Mouse (Mus musculus) embryonic facial prominence, embryonic 13.5 days (tissue): Measurements from ENCODE around the gene Swi5. TPM values are rescaled to one million over a fixed set of nuclear protein-coding genes. Genes with fewer than 3 reads are reported as not detected.

ENCODE experiments used
- ATAC-seq: fragments of 200-750 bp; cut with Nextera tagmentation; 2 replicates; pipeline ENCODE4 v1.8.0; 2017; ENCODE audit warnings: low read depth; ENCODE audit not compliant: insufficient number of reproducible peaks, insufficient read depth, low FRiP score, low TSS enrichment
- H3K27ac ChIP-seq: fragments of 300-500 bp; sonication (generic); 2 replicates; pipeline ENCODE4 v1.5.1; 2015; ENCODE audit warnings: moderate library complexity, mild to moderate bottlenecking, inconsistent platforms
- H3K27me3 ChIP-seq: fragments of 300-500 bp; sonication (generic); 2 replicates; pipeline ENCODE4 v1.6.1; 2015; ENCODE audit warnings: mild to moderate bottlenecking, inconsistent platforms
- H3K36me3 ChIP-seq: fragments of 300-500 bp; sonication (generic); 2 replicates; pipeline ENCODE4 v1.6.1; 2015; ENCODE audit warnings: mild to moderate bottlenecking, inconsistent platforms
- H3K4me1 ChIP-seq: fragments of 300-500 bp; sonication (generic); 2 replicates; pipeline ENCODE4 v1.6.1; 2015; ENCODE audit warnings: inconsistent platforms
- H3K4me2 ChIP-seq: fragments of 300-500 bp; sonication (generic); 2 replicates; pipeline ENCODE4 v1.6.1; 2015; ENCODE audit warnings: moderate library complexity, mild to moderate bottlenecking, inconsistent platforms
- H3K4me3 ChIP-seq: fragments of 300-500 bp; sonication (generic); 2 replicates; pipeline ENCODE4 v1.5.1; 2015; ENCODE audit warnings: mild to moderate bottlenecking, inconsistent platforms
- H3K9ac ChIP-seq: fragments of 300-500 bp; sonication (generic); 2 replicates; pipeline ENCODE4 v1.6.1; 2015; ENCODE audit warnings: mild to moderate bottlenecking, inconsistent platforms
- H3K9me3 ChIP-seq: fragments of 300-500 bp; sonication (generic); 2 replicates; pipeline ENCODE4 v1.6.1; 2016; ENCODE audit warnings: inconsistent platforms
- WGBS: fragments of 180-500 bp; shearing (Covaris S2); methylation state at CpG from one replicate; pipeline ENCODE4 v1.1.7; 2015; ENCODE audit warnings: mixed read lengths; 5-methylcytosine and 5-hydroxymethylcytosine counted together
- polyA plus RNA-seq: library from polyadenylated mRNA; unstranded; fragments of >200 nt; fragmentation: Nextera tagmentation; extraction: Ambion mirVana; gene quantifications from 2 replicates; pipeline ENCODE4 v1.2.1, GENCODE M21; 2015

The Swi5 gene
- polyA plus RNA-seq, 1 experiment from 2014 or later: 497 TPM

DNA sequence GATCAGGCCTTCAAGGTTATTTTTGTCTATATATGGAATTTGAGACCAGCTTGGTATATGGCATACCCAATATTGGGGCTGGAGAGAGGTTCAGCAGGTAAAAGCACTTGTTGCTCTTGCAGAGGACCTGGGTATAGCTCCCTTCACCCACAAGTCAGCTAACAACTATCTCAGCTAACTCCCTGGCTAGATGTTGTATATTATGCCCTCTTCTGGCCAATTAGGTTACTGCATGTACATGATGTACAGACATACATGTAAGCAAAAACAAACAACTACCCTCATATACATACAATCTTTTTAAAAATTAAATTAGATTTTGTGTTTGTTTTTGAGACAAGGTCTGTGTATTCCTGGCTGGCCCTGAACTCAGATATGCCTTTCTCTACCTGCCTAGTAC is 1.7 kb upstream of the Swi5 start:
- H3K27ac ChIP-seq: no peak overlapping the region
- H3K9ac ChIP-seq: no peak overlapping the region
- H3K4me2 ChIP-seq: peak overlapping the region; percentile 84
- no peaks in the 10 kb centered on the region for H3K27me3 ChIP-seq
- no peaks in the 10 kb centered on the region for H3K9me3 ChIP-seq
- peak overlapping the region; percentile 88 for H3K4me3 ChIP-seq
- peaks cover 33% of the 10 kb centered on the region for H3K36me3 ChIP-seq
- H3K4me1 ChIP-seq: peaks cover 22% of the 10 kb centered on the region
- no peak for ATAC-seq

DNA sequence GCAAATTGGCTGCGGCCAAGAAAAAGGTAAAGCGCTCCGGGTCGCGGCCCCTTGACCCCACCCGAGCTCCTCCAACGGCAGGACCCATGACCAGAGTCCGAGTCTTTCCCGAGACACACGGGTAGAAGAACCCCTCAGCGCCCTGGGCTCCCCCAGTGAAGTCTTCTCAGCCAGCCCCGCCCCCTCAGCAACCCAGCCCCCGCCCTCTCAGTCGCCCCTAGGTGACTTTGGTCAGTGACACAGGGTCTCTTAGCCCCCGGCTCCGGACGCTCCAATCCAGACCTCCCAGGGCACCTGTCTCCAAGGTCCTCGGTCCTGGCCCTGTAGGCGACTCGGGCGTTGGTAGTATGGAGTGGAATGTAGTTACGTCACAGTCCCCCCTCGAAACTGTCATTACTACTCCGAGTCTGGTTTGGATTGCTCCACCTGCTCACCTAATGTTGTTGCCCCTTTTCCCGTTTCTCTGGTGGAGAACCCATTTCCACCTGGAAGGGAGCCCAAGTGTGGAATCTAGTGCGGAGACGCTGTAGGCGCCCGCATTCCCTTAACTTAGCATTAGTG is 576 bp upstream of the Swi5 start:
- no peaks in the 10 kb centered on the region for H3K27me3 ChIP-seq
- H3K4me2 ChIP-seq: peak overlapping the region; percentile 84
- H3K36me3 ChIP-seq: peaks cover 35% of the 10 kb centered on the region
- H3K27ac ChIP-seq: peak overlapping the region; percentile 66
- H3K4me3 ChIP-seq: peak overlapping the region; percentile 88
- WGBS: 1% methylated on average over 26 of the region's 29 CpGs
- H3K9me3 ChIP-seq: no peaks in the 10 kb centered on the region
- ATAC-seq: peak; percentile 60; the same call in 1 of the 2 replicates
- peak overlapping the region; percentile 85 for H3K9ac ChIP-seq
- peaks cover 22% of the 10 kb centered on the region for H3K4me1 ChIP-seq

DNA sequence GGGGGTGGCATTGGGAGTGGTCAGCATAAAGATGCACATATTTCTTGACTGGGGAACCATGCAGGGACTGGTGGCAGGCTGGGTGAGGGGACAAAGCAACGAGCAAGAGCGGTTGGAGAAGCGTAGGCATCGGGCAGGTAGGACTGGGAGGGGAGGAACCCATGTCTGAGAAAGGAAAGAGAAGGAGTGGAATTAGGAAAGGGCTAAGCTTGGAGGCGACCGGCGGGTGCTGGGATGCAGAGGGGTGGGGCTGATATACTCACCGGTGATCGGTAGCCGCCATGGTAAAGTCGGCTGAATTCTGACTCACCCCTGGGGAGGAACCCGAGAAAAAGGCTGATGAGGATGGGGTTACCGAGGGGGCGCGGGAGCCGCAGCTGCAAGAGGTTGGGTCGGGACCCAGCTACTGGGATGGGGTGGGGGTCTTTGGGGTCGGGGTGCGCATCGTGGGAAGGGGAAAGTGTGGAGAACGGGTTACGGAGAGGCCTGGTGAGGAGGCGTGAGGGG is 488 bp downstream of the Swi5 start, which contains the start of gene Golga2:
Gene Golga2, plus strand, starts transcription at position 51 of the 507 bp plus-strand sequence.
- peak within 1 kb of the TSS; percentile 86 for H3K4me2 ChIP-seq
- no peak for ATAC-seq
- H3K27ac ChIP-seq: peak within 1 kb of the TSS; percentile 79
- no peaks in the 10 kb centered on the region for H3K9me3 ChIP-seq
- under 1% methylated on average over 23 of the region's 23 CpGs for WGBS
- no peaks in the 10 kb centered on the region for H3K27me3 ChIP-seq
- H3K4me3 ChIP-seq: peak within 1 kb of the TSS; percentile 88
- H3K4me1 ChIP-seq: peaks cover 22% of the 10 kb centered on the region
- peaks cover 32% of the 10 kb centered on the region for H3K36me3 ChIP-seq
- peak within 1 kb of the TSS; percentile 94 for H3K9ac ChIP-seq

DNA sequence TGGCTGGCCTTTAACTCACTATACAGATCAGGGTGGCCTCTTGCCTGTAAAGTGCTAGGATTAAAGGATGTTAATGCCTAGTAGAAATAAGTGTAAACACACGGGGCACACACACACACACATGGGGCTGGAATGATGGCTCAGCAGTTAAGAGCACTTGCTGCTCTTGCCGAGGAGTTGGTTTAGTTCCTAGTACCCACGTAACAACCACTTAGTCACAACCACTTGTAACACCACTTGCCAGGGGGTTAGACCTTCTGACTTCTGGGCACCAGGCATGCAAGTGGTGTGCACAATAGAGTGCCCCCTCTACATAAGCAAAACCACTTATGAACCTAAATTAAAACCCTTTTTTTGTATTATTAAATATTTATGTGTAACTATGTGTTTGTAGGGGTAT is 3.9 kb downstream of the Swi5 start:
- 91% methylated on average over 3 of the region's 3 CpGs for WGBS
- H3K4me1 ChIP-seq: peaks cover 12% of the 10 kb centered on the region
- no peak overlapping the region for H3K4me2 ChIP-seq
- no peaks in the 10 kb centered on the region for H3K27me3 ChIP-seq
- H3K27ac ChIP-seq: no peak overlapping the region
- H3K36me3 ChIP-seq: peaks cover 60% of the 10 kb centered on the region
- H3K4me3 ChIP-seq: no peak overlapping the region
- H3K9me3 ChIP-seq: no peaks in the 10 kb centered on the region
- no peak overlapping the region for H3K9ac ChIP-seq
- no peak for ATAC-seq

DNA sequence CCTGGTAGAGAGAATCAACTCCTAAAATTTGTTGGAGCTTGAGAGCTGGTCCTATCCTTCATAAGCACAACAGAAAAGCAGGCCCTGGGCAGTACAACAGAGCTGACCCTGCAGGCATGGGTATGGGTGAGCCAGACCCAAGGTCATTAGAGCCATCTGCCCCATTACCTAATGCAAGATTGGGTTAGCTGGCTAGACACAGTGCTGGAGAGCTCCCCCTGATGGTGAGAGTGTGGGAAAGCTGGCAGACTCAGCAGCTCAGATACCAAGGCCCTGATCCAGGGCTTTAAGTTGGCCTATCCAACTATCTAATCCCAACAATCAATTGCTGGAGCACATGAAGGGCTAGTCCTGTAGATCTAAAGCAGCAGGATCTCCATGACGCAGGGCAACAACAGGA is 5.1 kb downstream of the Swi5 start:
- Histone ChIP-seq H3K9me3 (no peaks in the 10 kb centered on the region), H3K36me3 (peaks cover 72% of the 10 kb centered on the region), H3K4me1 (peaks cover 8% of the 10 kb centered on the region), H3K27me3 (no peaks in the 10 kb centered on the region), H3K27ac (no peak overlapping the region), H3K4me2 (no peak overlapping the region), H3K4me3 (no peak overlapping the region), H3K9ac (no peak overlapping the region)
- WGBS: 93% methylated on average over 1 of the region's 1 CpGs
- ATAC-seq: no peak

DNA sequence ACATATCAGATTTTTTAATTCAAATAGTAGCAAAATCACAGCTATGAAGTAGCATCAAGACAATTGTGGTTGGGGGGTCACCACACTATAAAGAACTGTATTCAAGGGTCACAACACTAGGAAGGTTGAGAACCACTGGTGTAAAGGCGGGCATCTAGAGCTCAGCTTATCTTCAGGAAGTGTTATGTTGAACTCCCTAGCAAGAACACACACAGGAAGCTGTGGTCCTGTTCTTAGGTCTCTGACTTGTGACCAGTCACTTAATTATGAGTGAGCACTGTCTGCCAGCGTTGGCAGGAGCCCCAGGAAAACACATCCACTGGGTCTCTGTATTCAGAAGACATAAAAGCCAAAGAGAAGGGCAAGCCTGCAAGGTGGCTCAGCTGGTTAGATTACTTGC is 5.6 kb downstream of the Swi5 start:
- H3K9me3 ChIP-seq: no peaks in the 10 kb centered on the region
- 86% methylated on average over 2 of the region's 2 CpGs for WGBS
- ATAC-seq: no peak
- H3K36me3 ChIP-seq: peaks cover 77% of the 10 kb centered on the region
- no peak overlapping the region for H3K4me2 ChIP-seq
- no peak overlapping the region for H3K4me3 ChIP-seq
- no peak overlapping the region for H3K27ac ChIP-seq
- peaks cover 8% of the 10 kb centered on the region for H3K4me1 ChIP-seq
- no peaks in the 10 kb centered on the region for H3K27me3 ChIP-seq
- H3K9ac ChIP-seq: no peak overlapping the region

DNA sequence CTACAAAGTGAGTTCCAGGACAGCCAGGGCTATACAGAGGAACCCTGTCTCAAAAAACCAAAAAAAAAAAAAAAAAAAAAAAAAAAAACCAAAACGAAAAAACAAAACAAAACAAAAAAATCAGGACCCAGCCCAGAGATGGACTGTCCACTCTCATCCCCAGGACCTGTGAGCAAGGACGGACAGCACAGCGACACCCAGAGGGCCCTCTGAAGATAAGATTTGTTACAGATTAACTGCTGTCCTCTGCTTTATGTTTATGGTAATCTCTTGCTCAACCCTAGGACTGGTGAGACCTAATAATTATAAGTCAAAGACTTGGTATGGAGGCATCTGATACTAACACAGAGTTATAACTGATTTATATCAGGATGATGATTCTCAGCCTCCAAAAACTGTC is 12.1 kb downstream of the Swi5 start:
- peaks cover 42% of the 10 kb centered on the region for H3K36me3 ChIP-seq
- H3K27ac ChIP-seq: no peak overlapping the region
- no peak overlapping the region for H3K4me3 ChIP-seq
- H3K4me1 ChIP-seq: no peaks in the 10 kb centered on the region
- no peak for ATAC-seq
- no peak overlapping the region for H3K9ac ChIP-seq
- H3K9me3 ChIP-seq: no peaks in the 10 kb centered on the region
- H3K27me3 ChIP-seq: no peaks in the 10 kb centered on the region
- H3K4me2 ChIP-seq: no peak overlapping the region
- 80% methylated on average over 3 of the region's 3 CpGs for WGBS

DNA sequence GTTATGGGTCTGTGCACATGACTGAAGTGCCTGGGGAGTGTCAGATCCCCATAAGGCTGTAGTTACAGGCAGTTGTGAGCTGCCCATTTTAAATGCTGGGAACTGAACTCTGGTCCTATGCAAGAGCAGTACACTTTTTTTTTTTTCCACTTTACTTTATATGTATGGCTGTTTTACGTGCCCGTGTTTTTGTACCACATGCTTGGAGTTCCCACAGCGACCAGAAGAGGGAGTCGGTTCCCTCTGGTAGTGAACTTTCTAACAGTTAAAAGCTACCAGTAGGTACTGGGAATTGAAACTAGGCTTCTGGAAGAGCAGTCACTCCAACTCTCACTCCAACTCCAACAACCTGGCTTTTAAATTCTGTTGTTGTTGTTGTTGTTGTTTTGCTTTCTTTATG is 27.2 kb downstream of the Swi5 start:
- Histone ChIP-seq H3K36me3 (peaks cover 29% of the 10 kb centered on the region), H3K27me3 (no peaks in the 10 kb centered on the region), H3K4me3 (peak overlapping the region; percentile 90), H3K4me2 (peak overlapping the region; percentile 83; the same call in 1 of the 2 replicates), H3K9ac (no peak overlapping the region), H3K27ac (no peak overlapping the region), H3K9me3 (no peaks in the 10 kb centered on the region), H3K4me1 (peaks cover 14% of the 10 kb centered on the region)
- no peak for ATAC-seq
- WGBS: 33% methylated on average over 4 of the region's 4 CpGs

DNA sequence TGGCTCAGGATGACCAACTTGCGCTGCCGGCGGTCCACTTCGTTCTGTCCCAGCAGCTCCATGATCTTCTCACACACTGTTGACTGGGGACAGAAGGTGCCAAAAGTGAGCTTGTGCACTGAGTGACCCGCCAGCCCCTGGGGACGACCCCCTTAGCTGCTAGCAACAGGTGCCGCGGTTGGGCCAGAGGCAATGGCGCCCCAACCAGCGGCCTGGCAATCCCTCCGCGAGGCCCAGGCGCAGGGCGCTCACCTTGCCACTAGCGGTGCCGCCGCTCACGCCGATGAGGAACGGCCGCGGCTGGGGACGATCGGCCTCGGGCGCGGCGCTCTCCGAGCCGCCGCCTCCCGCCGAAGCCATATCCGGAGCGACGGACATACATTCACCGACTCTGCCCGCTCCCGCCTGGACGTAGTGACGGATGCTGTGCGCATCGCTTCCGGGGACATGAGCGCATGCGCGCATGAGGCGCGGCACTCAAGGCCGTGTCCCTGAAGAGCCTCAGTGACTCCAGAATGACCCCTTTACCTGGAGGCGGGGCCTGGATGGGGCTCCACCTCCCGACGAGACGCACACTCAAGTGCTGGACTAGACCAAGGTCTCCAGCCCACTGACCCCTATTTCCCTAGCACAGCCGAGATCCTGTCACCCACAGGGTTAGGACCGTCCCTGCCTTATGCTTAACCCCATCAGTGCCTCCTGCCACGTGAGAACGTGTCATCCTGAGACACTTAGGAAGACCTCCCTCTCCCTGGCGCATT is 28.0 kb downstream of the Swi5 start, which contains the start of gene Uck1:
Gene Uck1, minus strand, starts transcription at position 503 of the 761 bp plus-strand sequence.
- Histone ChIP-seq H3K9me3 (no peaks in the 10 kb centered on the region), H3K4me2 (peak within 1 kb of the TSS; percentile 83), H3K4me3 (peak within 1 kb of the TSS; percentile 90), H3K27me3 (no peaks in the 10 kb centered on the region), H3K27ac (peak within 1 kb of the TSS; percentile 39; the same call in 1 of the 2 replicates), H3K4me1 (peaks cover 14% of the 10 kb centered on the region), H3K9ac (peak within 1 kb of the TSS; percentile 90), H3K36me3 (peaks cover 32% of the 10 kb centered on the region)
- 1% methylated on average over 59 of the region's 59 CpGs for WGBS
- ATAC-seq: peak; percentile 66

DNA sequence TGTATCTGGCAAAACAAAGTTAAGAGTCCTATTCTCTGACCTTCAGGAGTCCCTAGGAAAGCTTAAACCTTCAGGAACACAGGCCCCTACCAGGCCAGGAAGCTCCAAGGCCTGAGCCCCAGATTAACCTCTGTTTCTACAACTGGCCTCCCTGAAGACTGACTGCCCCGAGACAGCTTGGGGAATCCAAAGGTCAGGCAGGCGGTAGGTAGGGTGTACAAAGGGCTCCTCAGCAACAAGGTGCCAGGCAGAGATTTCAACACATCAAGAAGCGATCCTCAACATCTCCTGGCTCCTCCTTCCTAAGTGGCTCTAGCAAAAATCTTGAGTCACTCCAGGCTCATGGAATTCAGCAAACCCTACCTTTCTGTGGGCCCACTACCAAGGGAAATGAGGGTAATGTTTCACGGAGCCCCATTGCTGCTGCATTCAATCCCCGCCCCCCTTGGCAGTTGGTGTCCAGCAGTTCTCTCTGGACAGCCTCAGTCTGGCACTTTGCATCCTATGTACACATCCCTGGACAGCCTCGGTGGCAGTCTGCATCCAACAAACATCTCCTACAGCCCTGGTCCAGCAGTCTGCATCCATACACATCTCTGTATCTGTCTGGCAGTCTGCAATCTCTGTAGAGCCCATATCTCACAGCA is 28.9 kb downstream of the Swi5 start:
- Histone ChIP-seq H3K27me3 (no peaks in the 10 kb centered on the region), H3K9me3 (no peaks in the 10 kb centered on the region), H3K9ac (peak overlapping the region; percentile 90), H3K4me3 (peak overlapping the region; percentile 90), H3K4me1 (peaks cover 14% of the 10 kb centered on the region), H3K27ac (peak overlapping the region; percentile 39; the same call in 1 of the 2 replicates), H3K36me3 (peaks cover 40% of the 10 kb centered on the region), H3K4me2 (peak overlapping the region; percentile 83)
- no peak for ATAC-seq
- 61% methylated on average over 6 of the region's 6 CpGs for WGBS

DNA sequence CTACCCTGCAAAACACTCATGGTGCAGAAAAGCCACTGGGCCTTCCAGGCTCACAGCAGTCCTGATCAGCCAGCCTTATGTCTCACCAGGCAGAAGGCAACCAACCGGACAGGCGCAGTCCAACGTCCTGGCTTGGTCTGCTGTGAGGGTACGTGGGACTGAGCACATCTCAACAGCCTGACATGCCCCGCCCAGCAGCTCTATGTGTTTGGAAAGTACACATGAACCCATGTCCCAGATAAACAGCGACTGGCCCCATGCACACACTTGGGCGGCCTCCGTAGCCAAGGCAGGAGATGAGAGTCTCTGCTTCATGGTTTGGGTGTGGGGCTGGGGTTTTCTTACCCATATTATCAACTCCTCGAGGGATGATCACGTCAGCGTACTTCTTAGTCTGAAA is 31.6 kb downstream of the Swi5 start:
- H3K4me2 ChIP-seq: no peak overlapping the region
- no peak overlapping the region for H3K4me3 ChIP-seq
- H3K27ac ChIP-seq: no peak overlapping the region
- no peaks in the 10 kb centered on the region for H3K27me3 ChIP-seq
- WGBS: 91% methylated on average over 11 of the region's 11 CpGs
- peaks cover 67% of the 10 kb centered on the region for H3K36me3 ChIP-seq
- H3K9me3 ChIP-seq: no peaks in the 10 kb centered on the region
- no peak overlapping the region for H3K9ac ChIP-seq
- H3K4me1 ChIP-seq: peaks cover 14% of the 10 kb centered on the region
- ATAC-seq: no peak
